In the genomic region with DNA sequence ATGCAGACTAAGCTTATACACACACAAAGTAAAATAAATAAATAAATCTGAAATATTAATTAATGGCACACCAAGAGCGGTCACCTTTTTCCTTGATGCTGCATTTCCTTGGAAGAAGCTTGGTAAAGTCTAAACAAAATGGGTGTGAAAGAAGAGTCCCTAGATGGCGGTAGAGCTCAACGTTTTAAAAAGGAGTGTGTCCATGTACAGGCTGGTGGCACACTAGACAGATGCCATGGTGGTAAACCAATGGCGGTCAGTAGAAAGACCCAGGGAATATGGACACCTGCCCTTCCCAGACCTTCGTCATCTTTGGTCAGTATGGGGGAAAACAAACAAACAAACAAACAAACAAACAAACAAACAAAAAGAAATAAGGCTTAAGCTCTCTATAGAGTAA, we compare ENCODE assay signal across 8 mouse cellular contexts.
DNase-seq lines count a peak whose midpoint lies in the region; ATAC-seq and TF ChIP-seq lines count a peak whose summit lies in the region.

No protein-coding gene starts in this region.

- TF ChIP-seq CTCF in heart, adult 2 months (IDR thresholded peaks at IDR 0.05): peak; percentile 66
- peak; percentile 1 for TF ChIP-seq CTCF in ES-Bruce4 (IDR thresholded peaks at IDR 0.05; ENCODE audit: low read depth, low read length)
- peak; percentile 71 for TF ChIP-seq CTCF in hindbrain, postnatal 0 days (IDR thresholded peaks at IDR 0.05; ENCODE audit: low read depth)

- peak in 1 of 2 experiments; percentile 5 for DNase-seq in heart, adult 2 months
- no peak for DNase-seq in heart, embryonic 10.5 days (ENCODE audit: low spot score)
- peak; percentile 56 to 59 for DNase-seq in cerebellum, postnatal 10 days
- peak; percentile 78 for DNase-seq in hindbrain, postnatal 0 days (ENCODE audit: low spot score)
- peak; percentile 50 for DNase-seq in lung, postnatal 10 days
- DNase-seq in testis, postnatal 14 days (ENCODE audit: low spot score): no peak

- no peaks in the 10 kb centered on the region for H3K36me3 ChIP-seq in heart, adult 2 months (ENCODE audit: control insufficient read depth, insufficient read depth, low read length)
- no peaks in the 10 kb centered on the region for H3K36me3 ChIP-seq in heart, embryonic 10.5 days
- no peaks in the 10 kb centered on the region; the same call in 1 of the 2 replicates for H3K36me3 ChIP-seq in ES-Bruce4 (ENCODE audit: control insufficient read depth, insufficient read depth, low read length, poor library complexity, severe bottlenecking)
- H3K36me3 ChIP-seq in hindbrain, postnatal 0 days (ENCODE audit: insufficient read depth, low read length): no peaks in the 10 kb centered on the region
- no peaks in the 10 kb centered on the region for H3K36me3 ChIP-seq in stomach, embryonic 14.5 days (ENCODE audit: control insufficient read depth, insufficient read depth, low read length)

- no peaks in the 10 kb centered on the region for H3K27me3 ChIP-seq in heart, adult 2 months (ENCODE audit: control insufficient read depth, insufficient read depth, low read length)
- H3K27me3 ChIP-seq in heart, embryonic 10.5 days (ENCODE audit: insufficient read depth, poor library complexity, severe bottlenecking): no peaks in the 10 kb centered on the region
- H3K27me3 ChIP-seq in ES-Bruce4 (ENCODE audit: control insufficient read depth, insufficient read depth, low read length, poor library complexity, severe bottlenecking): no peaks in the 10 kb centered on the region
- no peaks in the 10 kb centered on the region for H3K27me3 ChIP-seq in hindbrain, postnatal 0 days (ENCODE audit: insufficient read depth, low read length)
- H3K27me3 ChIP-seq in stomach, embryonic 14.5 days (ENCODE audit: control insufficient read depth, insufficient read depth, low read length): no peaks in the 10 kb centered on the region

- ATAC-seq in hindbrain, postnatal 0 days: peak; percentile 47; the same call in 1 of the 2 replicates
- ATAC-seq in stomach, embryonic 14.5 days (ENCODE audit: insufficient number of reproducible peaks, insufficient read depth, low FRiP score, low read depth): peak; percentile 63; the same call in 1 of the 2 replicates

- no peaks in the 10 kb centered on the region for H3K79me2 ChIP-seq in heart, adult 2 months (replicated peaks; ENCODE audit: control insufficient read depth, insufficient read depth, low read length)

- no peak for TF ChIP-seq POLR2A in heart, adult 2 months (IDR thresholded peaks at IDR 0.05; ENCODE audit: insufficient read depth, low read depth, low read length)
- no peak for TF ChIP-seq POLR2A in ES-Bruce4 (IDR thresholded peaks at IDR 0.05; ENCODE audit: insufficient read depth, low read length)

- no peak for TF ChIP-seq EP300 in heart, adult 2 months (IDR thresholded peaks at IDR 0.05; ENCODE audit: insufficient read depth, low read depth, low read length)
- TF ChIP-seq EP300 in ES-Bruce4 (IDR thresholded peaks at IDR 0.05; ENCODE audit: insufficient read depth, low read depth, low read length): no peak

- no peaks in the 10 kb centered on the region for H3K9me3 ChIP-seq in heart, embryonic 10.5 days
- H3K9me3 ChIP-seq in ES-Bruce4 (replicated peaks; ENCODE audit: control insufficient read depth, insufficient read depth, low read length, poor library complexity, severe bottlenecking): no peaks in the 10 kb centered on the region
- no peaks in the 10 kb centered on the region for H3K9me3 ChIP-seq in hindbrain, postnatal 0 days (ENCODE audit: low read length)
- no peaks in the 10 kb centered on the region for H3K9me3 ChIP-seq in stomach, embryonic 14.5 days (ENCODE audit: control insufficient read depth, low read depth, low read length)

- H3K9ac ChIP-seq in heart, adult 2 months (ENCODE audit: low read depth, low read length): no peak overlapping the region
- H3K9ac ChIP-seq in ES-Bruce4 (ENCODE audit: low read depth, poor library complexity, severe bottlenecking): no peak overlapping the region
- H3K9ac ChIP-seq in hindbrain, postnatal 0 days (replicated peaks; ENCODE audit: low read length): no peak overlapping the region
- H3K9ac ChIP-seq in stomach, embryonic 14.5 days (replicated peaks; ENCODE audit: low read depth, low read length): no peak overlapping the region

- H3K4me3 ChIP-seq in heart, adult 2 months: no peak overlapping the region
- no peak overlapping the region for H3K4me3 ChIP-seq in heart, embryonic 10.5 days
- H3K4me3 ChIP-seq in ES-Bruce4 (ENCODE audit: low read depth, low read length): no peak overlapping the region
- no peak overlapping the region for H3K4me3 ChIP-seq in hindbrain, postnatal 0 days (ENCODE audit: low read length)
- no peak overlapping the region for H3K4me3 ChIP-seq in stomach, embryonic 14.5 days (ENCODE audit: low read depth, low read length)

- intact Hi-C loops in heart, adult 2 months (cut with DNase I): loop anchor here (5.0 kb wide), 1 partner anchor 186 kb away; a partner anchor contains a TSS

- no peak overlapping the region for H3K4me2 ChIP-seq in hindbrain, postnatal 0 days (ENCODE audit: low read depth, low read length)
- H3K4me2 ChIP-seq in stomach, embryonic 14.5 days (replicated peaks; ENCODE audit: low read depth, low read length): no peak overlapping the region

- 50% methylated on average over 5 of the region's 5 CpGs for WGBS in heart, adult 2 months
- WGBS in heart, embryonic 10.5 days: 48% methylated on average over 5 of the region's 5 CpGs
- 46% methylated on average over 5 of the region's 5 CpGs for WGBS in hindbrain, postnatal 0 days
- 43% methylated on average over 5 of the region's 5 CpGs for WGBS in stomach, embryonic 14.5 days

- no peak overlapping the region for H3K27ac ChIP-seq in heart, adult 2 months
- H3K27ac ChIP-seq in heart, embryonic 10.5 days: no peak overlapping the region
- no peak overlapping the region for H3K27ac ChIP-seq in ES-Bruce4 (ENCODE audit: insufficient read depth, low read length)
- H3K27ac ChIP-seq in hindbrain, postnatal 0 days: no peak overlapping the region
- H3K27ac ChIP-seq in stomach, embryonic 14.5 days (ENCODE audit: low read length): no peak overlapping the region

- H3K4me1 ChIP-seq in heart, adult 2 months (ENCODE audit: control insufficient read depth, insufficient read depth, low read length): no peaks in the 10 kb centered on the region; the same call in 1 of the 2 replicates
- no peaks in the 10 kb centered on the region for H3K4me1 ChIP-seq in heart, embryonic 10.5 days
- H3K4me1 ChIP-seq in ES-Bruce4 (ENCODE audit: control insufficient read depth, insufficient read depth, low read length): no peaks in the 10 kb centered on the region
- H3K4me1 ChIP-seq in hindbrain, postnatal 0 days (ENCODE audit: insufficient read depth, low read length): no peaks in the 10 kb centered on the region
- no peaks in the 10 kb centered on the region for H3K4me1 ChIP-seq in stomach, embryonic 14.5 days (ENCODE audit: control insufficient read depth, insufficient read depth, low read length)

Comparison
In these comparisons a context has a peak if more than half of its experiments do, and no peak if none do; other contexts are left out.
1. DNase-seq: peak in cerebellum, postnatal 10 days (2 of 2), hindbrain, postnatal 0 days (single experiment) and lung, postnatal 10 days (single experiment); none in heart, embryonic 10.5 days (single experiment) and testis, postnatal 14 days (single experiment).
2. CTCF ChIP-seq: peak in every context shown above with its lines; median percentile 71 in hindbrain, postnatal 0 days; 66 in heart, adult 2 months; 1 in ES-Bruce4.